Mouse (Mus musculus): ENCODE measurements around the gene Mpp3.
"Not testable (repeated sequence)": the region's sequence is repeated elsewhere in the genome, so short reads cannot be mapped to it uniquely, and the experiment has no call there.

The Mpp3 gene

DNA sequence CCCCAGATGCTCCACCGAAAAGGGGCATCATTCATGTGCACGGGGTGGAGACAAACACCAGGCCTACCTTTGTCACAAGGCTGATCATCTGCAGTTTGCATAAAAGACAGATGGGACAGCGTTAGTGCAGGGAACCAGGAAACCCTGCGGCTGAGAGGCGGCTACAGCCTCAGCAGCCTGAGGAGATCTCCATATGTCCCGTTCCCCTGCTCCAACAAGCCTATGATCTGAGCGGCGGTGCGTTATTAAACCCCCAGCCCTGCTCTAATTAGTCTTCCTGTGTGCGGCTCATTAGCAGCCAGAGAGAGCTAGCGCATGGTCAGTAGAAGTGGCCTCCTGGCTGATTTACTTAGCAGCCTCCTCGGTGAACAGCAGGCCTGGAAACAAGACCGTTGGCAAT lies 18.1 kb downstream of the Mpp3 start:
- no peak for DNase-seq (ENCODE audit: low spot score)

GRCm38 (mm10) chr11:102008954-102009637 lies 19.2 kb downstream of the Mpp3 start:
- no peak for DNase-seq (ENCODE audit: low spot score)

- DNase-seq (ENCODE audit: low spot score) = no peak
Observed at GRCm38 (mm10) chr11:102008372-102008771, 19.9 kb downstream of the Mpp3 start.

DNA sequence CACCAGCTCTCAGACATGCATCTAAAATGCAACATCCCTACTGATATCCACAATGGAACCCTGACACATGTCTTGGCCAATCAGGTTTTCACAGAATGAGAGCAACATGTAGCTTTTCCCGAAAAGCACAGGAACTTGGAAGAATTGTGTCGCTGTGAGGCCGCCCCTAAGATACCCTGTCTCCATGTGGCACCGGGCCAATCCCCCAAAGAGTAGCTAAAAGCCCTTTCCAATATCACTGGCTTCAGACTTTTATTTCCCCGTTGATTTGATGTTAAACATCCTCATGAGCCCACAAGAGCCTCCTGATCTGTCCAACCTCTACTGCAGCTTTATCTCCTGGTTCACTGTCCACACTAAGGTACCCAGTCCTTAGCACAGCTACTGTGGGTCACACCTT lies 21.6 kb downstream of the Mpp3 start:
- no peak for DNase-seq (ENCODE audit: low spot score)

DNA sequence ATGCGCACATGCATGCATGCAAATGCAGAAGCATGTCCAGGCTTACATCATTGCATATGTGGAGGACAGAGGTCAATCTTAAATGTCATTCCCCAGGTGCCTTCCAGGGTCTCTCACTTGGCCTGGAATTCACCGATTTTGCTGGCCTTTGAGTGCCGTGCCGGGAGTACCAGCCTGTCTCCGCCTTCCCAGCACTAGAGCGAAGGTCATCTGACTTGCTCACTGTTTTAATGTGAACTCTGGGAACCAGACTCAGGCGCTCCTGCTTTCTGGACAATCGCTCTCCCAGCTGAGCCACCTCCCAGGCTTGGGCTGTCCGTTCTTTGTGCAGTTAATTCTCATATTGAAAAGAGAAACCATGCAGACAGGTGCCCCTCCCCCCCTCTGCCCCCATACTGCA lies 22.0 kb downstream of the Mpp3 start:
- no peak for DNase-seq (ENCODE audit: low spot score)

GRCm38 (mm10) chr11:102004251-102004650 lies 24.0 kb downstream of the Mpp3 start:
- DNase-seq (ENCODE audit: low spot score) = no peak

DNA sequence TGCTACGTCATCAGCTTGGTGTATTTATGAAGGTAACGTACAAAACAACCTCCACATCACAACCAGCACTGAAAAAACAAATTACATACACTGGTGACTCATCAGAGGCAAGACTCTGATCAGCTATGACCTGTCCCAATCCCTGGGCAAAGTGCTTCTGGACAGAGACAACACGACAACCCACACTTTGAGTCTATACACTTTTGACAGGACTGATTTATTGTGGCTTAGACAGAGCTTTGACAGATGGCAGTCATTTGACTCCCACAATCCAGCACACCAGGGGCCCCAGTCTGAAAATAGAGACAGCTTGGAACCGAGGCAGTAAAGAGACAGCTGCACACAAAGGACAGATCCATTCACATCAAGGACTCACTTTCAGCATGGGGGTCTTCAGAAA lies 28.8 kb downstream of the Mpp3 start:
- DNase-seq (ENCODE audit: low spot score) = no peak

GRCm38 (mm10) chr11:101998258-101998657 lies 30.0 kb downstream of the Mpp3 start:
- no peak for DNase-seq (ENCODE audit: low spot score)

- DNase-seq (ENCODE audit: low spot score) = no peak
Observed at GRCm38 (mm10) chr11:101995938-101996337, 32.3 kb downstream of the Mpp3 start.

GRCm38 (mm10) chr11:101994100-101994499 lies 34.2 kb downstream of the Mpp3 start:
- no peak for DNase-seq (ENCODE audit: low spot score)

- DNase-seq (ENCODE audit: low spot score) = no peak
Observed at GRCm38 (mm10) chr11:101992411-101992810, 35.9 kb downstream of the Mpp3 start.

DNA sequence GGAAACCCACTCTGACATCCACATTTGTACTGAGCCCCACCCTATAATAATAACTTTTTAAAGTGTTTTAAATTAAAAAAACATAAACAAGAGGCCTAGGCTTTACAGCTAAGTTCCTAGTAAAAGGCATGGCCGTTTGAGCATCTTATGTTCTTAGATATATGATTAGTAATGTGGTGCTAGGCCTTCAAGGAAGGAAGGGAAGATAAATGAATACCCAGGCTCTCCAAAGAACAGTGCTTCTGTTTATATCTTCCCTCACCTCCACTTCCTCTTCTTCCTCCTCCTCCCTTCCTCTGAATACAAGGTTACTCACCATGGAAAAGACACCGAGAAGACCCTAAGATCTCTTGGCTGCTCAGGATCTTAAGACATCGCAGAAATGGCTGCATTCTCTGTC lies 36.4 kb downstream of the Mpp3 start:
- no peak for DNase-seq (ENCODE audit: low spot score)

- no peak for DNase-seq (ENCODE audit: low spot score)
Observed at GRCm38 (mm10) chr11:101990244-101990643, 38.0 kb downstream of the Mpp3 start.

- no peak for DNase-seq (ENCODE audit: low spot score)
Observed at GRCm38 (mm10) chr11:101986913-101987312, 41.3 kb downstream of the Mpp3 start, which contains the start of gene Dusp3. Dusp3 (minus strand) TSS chr11:101987013.

- DNase-seq (ENCODE audit: low spot score) = peak; percentile 88
Observed at GRCm38 (mm10) chr11:101985990-101986389, 42.3 kb downstream of the Mpp3 start.

- not testable (repeated sequence) for DNase-seq (ENCODE audit: low spot score)
Observed at GRCm38 (mm10) chr11:101985450-101985849, 42.8 kb downstream of the Mpp3 start.

DNA sequence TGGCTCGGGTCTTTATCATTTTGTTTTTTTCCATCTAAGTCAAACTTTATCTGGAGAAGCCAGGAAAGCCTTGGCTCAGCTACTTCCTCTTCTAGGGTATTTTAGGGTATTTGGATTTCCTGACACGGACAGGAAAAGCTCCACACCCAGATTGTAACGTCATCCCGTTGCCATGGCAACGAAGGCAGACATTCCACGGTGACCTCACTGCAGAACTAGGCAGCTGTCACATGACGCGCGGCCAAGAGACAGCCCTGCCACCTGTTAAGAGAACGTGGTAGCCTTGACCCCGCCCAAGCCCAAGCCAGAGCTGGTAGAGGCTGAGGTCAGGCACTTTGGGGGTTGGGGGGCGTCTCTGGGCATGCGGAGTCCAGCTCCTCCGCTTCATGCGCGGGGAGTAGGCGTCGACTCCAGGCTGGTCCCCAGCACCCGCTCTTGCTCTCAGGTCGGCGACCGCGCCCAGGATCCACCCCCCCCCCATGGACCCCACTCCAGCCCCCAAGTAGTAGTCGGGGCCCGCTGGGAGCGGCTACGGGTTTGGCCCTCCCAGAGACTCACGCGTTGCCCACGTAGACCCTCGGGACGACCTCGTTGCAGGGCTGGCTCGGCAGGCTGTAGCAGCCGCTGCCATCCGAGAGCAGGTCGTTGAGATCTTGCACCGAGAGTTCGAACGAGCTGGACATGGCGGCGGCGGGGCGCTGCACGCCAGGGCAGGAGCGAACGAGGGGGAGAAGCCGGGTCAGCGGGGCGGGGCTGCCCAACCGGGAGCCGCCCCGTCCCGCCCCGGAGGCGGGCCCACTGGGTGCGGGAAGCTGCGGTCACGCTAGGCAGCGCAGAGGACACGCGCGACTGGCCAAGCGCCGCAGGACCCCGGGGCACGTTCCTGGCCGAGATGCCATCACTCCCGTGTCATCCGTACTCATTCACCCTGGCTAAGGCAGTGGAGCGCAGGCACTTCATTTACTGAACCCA lies 43.9 kb downstream of the Mpp3 start, which contains the start of gene Cfap97d1:
Gene Cfap97d1, plus strand, starts transcription at position 226 of the 972 bp plus-strand sequence.
- DNase-seq (ENCODE audit: low spot score) = peak; percentile 95

DNA sequence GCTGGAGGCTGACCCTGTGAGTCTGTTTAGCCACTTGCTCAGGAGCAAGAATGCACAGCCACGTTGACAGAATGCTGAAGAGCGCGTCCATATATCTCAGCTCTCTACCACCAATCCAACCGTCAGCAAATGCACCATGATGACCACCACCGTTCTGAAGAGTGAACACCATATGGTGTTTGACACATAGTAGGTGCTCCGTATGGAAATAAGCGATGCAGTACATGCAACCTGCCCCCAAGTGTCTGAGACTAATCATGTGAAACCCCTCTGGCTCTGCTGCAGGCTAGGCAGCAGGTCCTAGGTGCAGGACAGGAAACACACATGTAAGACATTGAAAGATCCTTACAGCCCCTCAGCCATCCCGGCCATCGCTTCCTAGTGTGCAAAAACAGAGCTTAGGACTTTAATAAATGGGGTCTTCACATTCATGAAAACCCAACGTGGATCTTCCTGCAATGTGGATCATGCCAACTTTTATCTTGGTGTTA lies 44.8 kb downstream of the Mpp3 start:
- no peak for DNase-seq (ENCODE audit: low spot score)

GRCm38 (mm10) chr11:101982981-101983411 lies 45.3 kb downstream of the Mpp3 start:
- DNase-seq (ENCODE audit: low spot score) = no peak

- no peak for DNase-seq (ENCODE audit: low spot score)
Observed at GRCm38 (mm10) chr11:101981850-101982249, 46.4 kb downstream of the Mpp3 start.

DNA sequence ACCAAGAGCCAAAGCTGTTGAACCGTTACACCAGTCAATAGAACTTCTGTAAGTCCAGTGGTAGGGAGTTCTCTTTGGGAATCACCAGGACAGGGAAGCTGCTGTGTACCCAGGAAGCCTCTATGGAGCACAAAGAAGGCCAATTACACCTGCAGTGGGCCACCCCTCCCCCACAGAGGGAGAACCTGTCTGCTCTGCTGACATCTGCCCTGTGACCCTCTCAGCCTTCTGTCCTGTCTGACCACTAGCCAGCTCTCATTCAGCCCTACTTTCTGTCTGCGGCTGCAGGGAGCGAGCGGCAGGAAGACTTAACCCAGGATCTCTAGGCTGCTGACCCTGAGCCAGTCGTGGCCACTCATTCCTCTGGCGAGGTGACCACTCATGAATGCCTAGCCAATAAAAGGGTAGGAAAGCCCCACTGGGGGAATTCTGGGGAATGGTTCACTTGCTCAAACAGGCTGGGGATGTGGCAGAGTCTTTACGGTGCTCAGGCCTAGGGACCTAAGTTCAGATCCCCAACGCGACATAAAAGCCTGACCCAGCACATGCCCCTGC lies 47.6 kb downstream of the Mpp3 start:
- DNase-seq (ENCODE audit: low spot score) = no peak

DNA sequence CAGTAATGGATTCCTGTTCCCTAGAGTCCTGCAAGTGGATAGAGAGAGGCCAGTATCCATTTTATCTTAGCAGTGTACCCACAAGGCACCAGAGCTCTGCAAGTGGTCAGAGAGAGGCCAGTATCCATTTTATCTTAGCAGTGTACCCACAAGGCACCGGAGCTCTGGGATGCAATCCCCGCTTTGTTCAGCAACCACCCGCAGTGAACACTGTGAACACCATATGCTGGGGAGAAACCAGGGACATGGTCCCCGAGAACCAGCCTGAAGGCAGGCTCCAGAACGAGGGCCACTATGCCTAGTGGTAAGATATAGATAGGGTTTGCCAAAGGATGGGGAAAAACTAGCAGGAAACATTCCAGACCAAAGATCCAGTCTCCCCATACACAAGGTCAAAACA lies 49.1 kb downstream of the Mpp3 start:
- no peak for DNase-seq (ENCODE audit: low spot score)
